Mouse (Mus musculus): Measurements from ENCODE around the gene Plcb3. TPM values are rescaled to one million over a fixed set of nuclear protein-coding genes. Genes with fewer than 3 reads are reported as not detected.
A peak's percentile ranks its signal among the peaks of the same experiment; 100 is the strongest.

The Plcb3 gene
- polyA plus RNA-seq, 1 experiment from 2014 or later = 15.2 TPM

DNA sequence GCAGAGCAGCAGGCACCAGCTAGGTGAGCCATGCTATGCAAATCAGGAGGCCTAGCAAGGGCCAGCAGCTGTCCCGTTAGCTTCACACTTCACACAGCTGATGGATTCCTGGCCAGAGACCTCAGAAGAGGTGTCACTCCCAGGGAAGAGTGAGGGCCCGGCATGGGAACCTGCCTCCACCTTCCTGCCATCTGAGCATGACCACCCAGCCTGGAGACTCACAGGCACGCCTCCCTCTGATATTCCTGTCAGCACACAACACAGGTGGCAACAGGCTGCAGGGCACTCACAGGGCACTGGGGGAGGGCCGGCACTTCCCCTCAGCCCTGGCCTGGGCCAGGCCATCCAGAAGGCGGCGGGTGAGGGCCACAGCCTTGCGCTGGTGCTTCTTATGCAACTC, 20.8 kb downstream of the Plcb3 start:
- no peaks in the 10 kb centered on the region for H3K27me3 ChIP-seq (ENCODE audit: control insufficient read depth, insufficient read depth, low read length)
- H3K4me1 ChIP-seq (ENCODE audit: control insufficient read depth in 2 of 2, insufficient read depth in 2 of 2, low read length in 2 of 2) = peaks cover 25 to 39% of the 10 kb centered on the region in 2 experiments
- peak overlapping the region; percentile 36; the same call in 1 of the 2 replicates for H3K9ac ChIP-seq (ENCODE audit: low read length)
- H3K27ac ChIP-seq (replicated peaks in 1 of 2; ENCODE audit: control insufficient read depth in 1 of 2, insufficient read depth in 1 of 2, low read depth in 2 of 2, low read length in 2 of 2) = peak overlapping the region in 1 of 2 experiments; percentile 61; a peak in 3 of 4 replicates
- 38% methylated on average over 7 of the region's 7 CpGs for WGBS
- peak; percentile 37 for ATAC-seq (ENCODE audit: insufficient number of reproducible peaks, insufficient read depth, low FRiP score, low read depth)
- no peaks in the 10 kb centered on the region for H3K9me3 ChIP-seq (ENCODE audit: control insufficient read depth, low read length)
- H3K4me2 ChIP-seq (ENCODE audit: low read length) = no peak overlapping the region
- H3K4me3 ChIP-seq (ENCODE audit: control insufficient read depth in 1 of 2, insufficient read depth in 1 of 2, low read depth in 1 of 2, low read length in 2 of 2) = no peak overlapping the region
- H3K36me3 ChIP-seq (ENCODE audit: control insufficient read depth, insufficient read depth, low read length) = peaks cover 60% of the 10 kb centered on the region

DNA sequence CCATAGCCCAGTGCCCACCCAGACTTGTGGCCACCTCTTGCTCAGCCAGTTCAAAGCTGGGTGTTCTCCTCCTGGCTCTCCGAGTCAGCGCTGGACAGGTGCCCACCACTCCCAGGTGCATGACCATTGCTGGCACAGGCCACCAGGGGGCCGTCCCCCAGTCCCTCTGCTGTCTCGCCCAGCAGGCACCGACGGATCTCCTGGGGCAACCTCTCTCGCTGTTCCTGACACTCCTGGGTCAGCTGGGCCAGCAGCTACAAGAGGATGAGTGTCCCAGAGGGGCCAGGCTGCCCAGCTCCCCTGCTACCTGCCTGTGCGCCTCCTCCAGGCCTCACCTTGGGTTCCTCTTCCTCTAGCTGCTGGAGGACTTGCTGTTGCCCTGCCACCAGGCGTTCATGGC, 22.2 kb downstream of the Plcb3 start:
- Histone ChIP-seq H3K4me2 (ENCODE audit: low read length) (no peak overlapping the region), H3K9ac (ENCODE audit: low read length) (no peak overlapping the region), H3K27me3 (ENCODE audit: control insufficient read depth, insufficient read depth, low read length) (no peaks in the 10 kb centered on the region), H3K9me3 (ENCODE audit: control insufficient read depth, low read length) (no peaks in the 10 kb centered on the region), H3K27ac (replicated peaks in 1 of 2; ENCODE audit: control insufficient read depth in 1 of 2, insufficient read depth in 1 of 2, low read depth in 2 of 2, low read length in 2 of 2) (no peak overlapping the region), H3K36me3 (ENCODE audit: control insufficient read depth, insufficient read depth, low read length) (peaks cover 46% of the 10 kb centered on the region), H3K4me3 (ENCODE audit: control insufficient read depth in 1 of 2, insufficient read depth in 1 of 2, low read depth in 1 of 2, low read length in 2 of 2) (no peak overlapping the region), H3K4me1 (ENCODE audit: control insufficient read depth in 2 of 2, insufficient read depth in 2 of 2, low read length in 2 of 2) (peaks cover 28 to 50% of the 10 kb centered on the region in 2 experiments)
- ATAC-seq (ENCODE audit: insufficient number of reproducible peaks, insufficient read depth, low FRiP score, low read depth) = no peak
- 61% methylated on average over 9 of the region's 9 CpGs for WGBS

DNA sequence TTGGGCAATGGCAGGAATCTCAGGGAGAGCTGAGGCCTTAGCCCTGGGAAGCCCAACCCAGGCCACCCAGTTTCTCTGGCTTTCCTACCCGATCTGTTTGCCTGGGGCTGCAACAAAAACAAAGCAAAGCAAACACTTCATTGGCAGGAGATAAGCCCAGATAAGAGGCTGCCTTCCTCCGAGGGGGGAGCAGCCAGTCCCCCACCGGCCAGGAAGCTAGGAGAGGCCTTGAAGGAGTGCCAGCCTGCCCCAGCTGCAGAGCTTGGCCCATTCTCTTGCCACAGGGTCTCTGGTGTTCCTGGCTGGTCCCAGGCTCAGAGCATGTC, 23.6 kb downstream of the Plcb3 start:
- H3K4me1 ChIP-seq (ENCODE audit: control insufficient read depth in 2 of 2, insufficient read depth in 2 of 2, low read length in 2 of 2) = peaks cover 28 to 50% of the 10 kb centered on the region in 2 experiments
- peaks cover 32% of the 10 kb centered on the region for H3K36me3 ChIP-seq (ENCODE audit: control insufficient read depth, insufficient read depth, low read length)
- H3K4me2 ChIP-seq (ENCODE audit: low read length) = peak overlapping the region; percentile 88
- no peaks in the 10 kb centered on the region for H3K27me3 ChIP-seq (ENCODE audit: control insufficient read depth, insufficient read depth, low read length)
- peak overlapping the region; percentile 64 to 66; a peak in 2 of 4 replicates for H3K4me3 ChIP-seq (ENCODE audit: control insufficient read depth in 1 of 2, insufficient read depth in 1 of 2, low read depth in 1 of 2, low read length in 2 of 2)
- no peaks in the 10 kb centered on the region for H3K9me3 ChIP-seq (ENCODE audit: control insufficient read depth, low read length)
- H3K27ac ChIP-seq (replicated peaks in 1 of 2; ENCODE audit: control insufficient read depth in 1 of 2, insufficient read depth in 1 of 2, low read depth in 2 of 2, low read length in 2 of 2) = peak overlapping the region; percentile 97 to 98
- WGBS = 5% methylated on average over 3 of the region's 3 CpGs
- ATAC-seq (ENCODE audit: insufficient number of reproducible peaks, insufficient read depth, low FRiP score, low read depth) = no peak
- peak overlapping the region; percentile 88 for H3K9ac ChIP-seq (ENCODE audit: low read length)

DNA sequence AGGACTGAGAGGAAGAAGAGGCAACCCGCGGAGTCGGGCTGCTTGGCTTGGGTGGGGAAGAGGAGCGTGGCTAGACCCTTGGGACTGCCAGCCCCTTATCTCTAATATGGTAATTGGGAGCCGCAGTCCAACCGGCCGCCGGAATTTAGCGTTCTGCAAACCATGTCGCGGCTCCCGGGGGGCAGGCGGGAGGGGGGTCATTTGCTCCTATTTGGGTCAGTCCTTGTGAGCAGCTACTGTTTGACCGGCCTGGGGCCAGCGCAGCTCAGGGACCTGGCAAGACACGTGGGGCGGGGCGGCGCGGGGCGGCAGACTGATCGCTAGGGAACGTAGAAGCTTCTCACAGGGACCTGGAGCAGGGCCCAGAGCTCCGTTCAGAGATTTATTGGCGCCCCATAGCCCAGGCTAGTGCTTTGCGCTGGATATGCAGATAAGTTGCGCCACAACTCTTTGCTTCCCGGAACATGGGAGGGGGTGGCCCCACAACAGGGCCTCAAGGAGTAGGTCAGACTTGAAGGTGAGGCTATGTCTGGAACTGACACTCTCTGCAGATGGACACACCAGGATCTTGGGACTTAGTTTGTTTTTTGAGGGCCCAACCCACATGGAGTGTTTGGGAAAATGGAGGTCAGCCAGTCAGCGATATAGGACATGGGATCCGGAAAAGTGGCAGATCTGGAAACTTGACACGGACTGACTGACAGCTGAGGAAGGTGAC, 24.1 kb downstream of the Plcb3 start:
- peak; percentile 51 for ATAC-seq (ENCODE audit: insufficient number of reproducible peaks, insufficient read depth, low FRiP score, low read depth)
- no peaks in the 10 kb centered on the region for H3K9me3 ChIP-seq (ENCODE audit: control insufficient read depth, low read length)
- H3K27me3 ChIP-seq (ENCODE audit: control insufficient read depth, insufficient read depth, low read length) = no peaks in the 10 kb centered on the region
- H3K36me3 ChIP-seq (ENCODE audit: control insufficient read depth, insufficient read depth, low read length) = peaks cover 28% of the 10 kb centered on the region
- H3K9ac ChIP-seq (ENCODE audit: low read length) = peak overlapping the region; percentile 88
- peak overlapping the region; percentile 97 to 98 for H3K27ac ChIP-seq (replicated peaks in 1 of 2; ENCODE audit: control insufficient read depth in 1 of 2, insufficient read depth in 1 of 2, low read depth in 2 of 2, low read length in 2 of 2)
- H3K4me1 ChIP-seq (ENCODE audit: control insufficient read depth in 2 of 2, insufficient read depth in 2 of 2, low read length in 2 of 2) = peaks cover 28 to 50% of the 10 kb centered on the region in 2 experiments
- peak overlapping the region; percentile 64 to 66 for H3K4me3 ChIP-seq (ENCODE audit: control insufficient read depth in 1 of 2, insufficient read depth in 1 of 2, low read depth in 1 of 2, low read length in 2 of 2)
- H3K4me2 ChIP-seq (ENCODE audit: low read length) = peak overlapping the region; percentile 88
- 1% methylated on average over 31 of the region's 31 CpGs for WGBS

DNA sequence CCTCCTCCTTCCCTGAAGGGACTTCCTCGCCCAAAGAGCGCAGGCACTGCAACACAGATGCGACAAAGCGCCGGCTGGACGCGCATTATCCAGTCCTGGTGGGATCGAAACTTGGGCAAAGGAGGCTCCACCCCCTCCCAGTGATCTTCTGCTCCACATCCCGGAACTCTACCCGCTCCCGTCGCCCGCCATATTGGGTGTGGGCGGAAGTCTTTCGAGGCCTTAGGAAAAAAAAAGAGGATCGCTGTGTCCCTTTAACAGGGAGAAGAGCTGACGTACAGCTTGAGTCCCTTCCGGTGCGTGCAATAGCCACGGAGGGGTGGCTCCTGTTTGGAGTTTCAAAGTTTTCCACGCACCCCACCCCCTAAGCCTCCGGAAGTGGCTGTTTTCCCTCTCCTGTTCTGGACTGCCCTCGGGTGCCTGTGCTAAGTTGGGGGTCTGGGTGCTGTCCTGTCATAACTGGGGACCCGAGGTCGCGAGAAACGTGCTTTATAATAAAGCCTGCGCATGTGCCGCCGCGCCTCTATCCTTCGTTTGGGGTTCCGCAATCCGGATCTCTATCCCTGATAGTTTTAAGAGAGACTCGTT, 24.8 kb downstream of the Plcb3 start:
- peak overlapping the region; percentile 64 to 66 for H3K4me3 ChIP-seq (ENCODE audit: control insufficient read depth in 1 of 2, insufficient read depth in 1 of 2, low read depth in 1 of 2, low read length in 2 of 2)
- under 1% methylated on average over 35 of the region's 35 CpGs for WGBS
- peak; percentile 57 for ATAC-seq (ENCODE audit: insufficient number of reproducible peaks, insufficient read depth, low FRiP score, low read depth)
- H3K27ac ChIP-seq (replicated peaks in 1 of 2; ENCODE audit: control insufficient read depth in 1 of 2, insufficient read depth in 1 of 2, low read depth in 2 of 2, low read length in 2 of 2) = peak overlapping the region; percentile 97 to 98
- peak overlapping the region; percentile 88 for H3K9ac ChIP-seq (ENCODE audit: low read length)
- H3K36me3 ChIP-seq (ENCODE audit: control insufficient read depth, insufficient read depth, low read length) = peaks cover 21% of the 10 kb centered on the region
- peak overlapping the region; percentile 88 for H3K4me2 ChIP-seq (ENCODE audit: low read length)
- no peaks in the 10 kb centered on the region for H3K9me3 ChIP-seq (ENCODE audit: control insufficient read depth, low read length)
- no peaks in the 10 kb centered on the region for H3K27me3 ChIP-seq (ENCODE audit: control insufficient read depth, insufficient read depth, low read length)
- H3K4me1 ChIP-seq (ENCODE audit: control insufficient read depth in 2 of 2, insufficient read depth in 2 of 2, low read length in 2 of 2) = peaks cover 28 to 50% of the 10 kb centered on the region in 2 experiments

DNA sequence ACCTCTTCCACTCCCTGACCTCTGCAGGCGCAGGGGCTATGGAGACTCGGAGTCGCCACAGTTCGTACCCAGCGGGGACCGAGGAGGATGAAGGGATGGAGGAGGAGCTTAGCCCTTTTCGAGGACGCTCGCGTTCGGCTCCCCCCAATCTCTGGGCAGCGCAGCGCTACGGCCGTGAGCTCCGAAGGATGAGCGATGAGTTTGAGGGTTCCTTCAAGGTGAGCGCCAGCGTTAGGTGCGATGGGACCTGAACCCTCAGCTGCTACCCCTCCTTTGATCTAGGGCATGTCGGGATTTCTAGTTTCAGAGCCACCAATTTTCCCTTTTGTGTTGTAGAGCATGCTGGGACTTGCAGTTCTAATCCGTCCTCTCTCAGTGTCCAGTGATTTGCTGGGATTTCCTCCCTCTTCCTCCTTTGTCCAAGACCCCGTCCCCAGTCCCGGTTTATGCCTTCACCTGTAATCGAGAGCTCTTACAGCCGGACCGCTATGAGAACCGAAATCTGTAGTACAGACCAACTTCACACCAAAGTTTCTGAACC, 25.6 kb downstream of the Plcb3 start:
- Histone ChIP-seq H3K4me3 (ENCODE audit: control insufficient read depth in 1 of 2, insufficient read depth in 1 of 2, low read depth in 1 of 2, low read length in 2 of 2) (peak overlapping the region; percentile 64 to 66), H3K4me1 (ENCODE audit: control insufficient read depth in 2 of 2, insufficient read depth in 2 of 2, low read length in 2 of 2) (peaks cover 24 to 45% of the 10 kb centered on the region in 2 experiments), H3K9me3 (ENCODE audit: control insufficient read depth, low read length) (no peaks in the 10 kb centered on the region), H3K9ac (ENCODE audit: low read length) (peak overlapping the region; percentile 88), H3K27me3 (ENCODE audit: control insufficient read depth, insufficient read depth, low read length) (no peaks in the 10 kb centered on the region), H3K27ac (replicated peaks in 1 of 2; ENCODE audit: control insufficient read depth in 1 of 2, insufficient read depth in 1 of 2, low read depth in 2 of 2, low read length in 2 of 2) (peak overlapping the region; percentile 97 to 98), H3K36me3 (ENCODE audit: control insufficient read depth, insufficient read depth, low read length) (peaks cover 18% of the 10 kb centered on the region), H3K4me2 (ENCODE audit: low read length) (peak overlapping the region; percentile 88)
- under 1% methylated on average over 28 of the region's 28 CpGs for WGBS
- peak; percentile 24; the same call in 1 of the 2 replicates for ATAC-seq (ENCODE audit: insufficient number of reproducible peaks, insufficient read depth, low FRiP score, low read depth)

DNA sequence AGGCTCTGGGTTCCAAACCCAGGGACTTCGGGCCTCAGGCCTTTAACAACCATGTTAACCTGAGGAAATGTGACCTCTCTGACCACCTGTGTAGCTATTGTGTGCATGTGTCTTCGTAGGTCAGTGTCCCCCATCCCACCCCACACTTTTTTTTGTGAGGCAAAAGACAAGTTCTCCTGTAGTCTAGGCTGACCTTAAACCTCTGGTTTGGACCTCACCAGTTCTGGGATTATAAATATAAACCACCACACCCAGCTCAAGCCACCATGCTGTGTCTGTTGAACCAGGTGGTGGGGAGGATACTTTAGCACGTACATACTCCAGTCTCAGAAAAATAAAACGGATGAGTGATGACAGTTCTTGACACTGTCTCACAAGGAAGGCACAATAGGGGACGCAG, 26.3 kb downstream of the Plcb3 start:
- H3K4me3 ChIP-seq (ENCODE audit: control insufficient read depth in 1 of 2, insufficient read depth in 1 of 2, low read depth in 1 of 2, low read length in 2 of 2) = peak overlapping the region in 1 of 2 experiments; percentile 64; a peak in 2 of 4 replicates
- peak overlapping the region in 1 of 2 experiments; percentile 98; a peak in 2 of 4 replicates for H3K27ac ChIP-seq (replicated peaks in 1 of 2; ENCODE audit: control insufficient read depth in 1 of 2, insufficient read depth in 1 of 2, low read depth in 2 of 2, low read length in 2 of 2)
- peak overlapping the region; percentile 88 for H3K9ac ChIP-seq (ENCODE audit: low read length)
- peaks cover 17 to 37% of the 10 kb centered on the region in 2 experiments for H3K4me1 ChIP-seq (ENCODE audit: control insufficient read depth in 2 of 2, insufficient read depth in 2 of 2, low read length in 2 of 2)
- H3K4me2 ChIP-seq (ENCODE audit: low read length) = peak overlapping the region; percentile 88
- no peaks in the 10 kb centered on the region for H3K9me3 ChIP-seq (ENCODE audit: control insufficient read depth, low read length)
- H3K27me3 ChIP-seq (ENCODE audit: control insufficient read depth, insufficient read depth, low read length) = no peaks in the 10 kb centered on the region
- no peak for ATAC-seq (ENCODE audit: insufficient number of reproducible peaks, insufficient read depth, low FRiP score, low read depth)
- 57% methylated on average over 5 of the region's 5 CpGs for WGBS
- H3K36me3 ChIP-seq (ENCODE audit: control insufficient read depth, insufficient read depth, low read length) = peaks cover 17% of the 10 kb centered on the region
